Mouse (Mus musculus) lung, embryonic 14.5 days (tissue): Measurements from ENCODE around the gene Acvr2b. TPM values are rescaled to one million over a fixed set of nuclear protein-coding genes. Genes with fewer than 3 reads are reported as not detected.

ENCODE experiments used
- ATAC-seq: fragments of 200-750 bp; cut with Nextera tagmentation; 2 replicates; pipeline ENCODE4 v1.8.0; 2017; ENCODE audit warnings: mild to moderate bottlenecking, moderate TSS enrichment, moderate library complexity; ENCODE audit not compliant: insufficient read depth
- DNase-seq: peaks from one replicate; pipeline ENCODE4 v3.0.0-alpha.2; 2015
- H3K27ac ChIP-seq: fragments of 300-500 bp; sonication (generic); 2 replicates; pipeline ENCODE4 v1.5.1; 2014; ENCODE audit warnings: low read depth, mild to moderate bottlenecking, moderate library complexity
- H3K27me3 ChIP-seq: fragments of 300-500 bp; sonication (generic); 2 replicates; pipeline ENCODE4 v1.6.1; 2014; ENCODE audit warnings: low read length, control low read depth; ENCODE audit not compliant: insufficient read depth
- H3K36me3 ChIP-seq: fragments of 300-500 bp; sonication (generic); 2 replicates; pipeline ENCODE4 v1.6.1; 2014; ENCODE audit warnings: control low read depth; ENCODE audit not compliant: insufficient read depth
- H3K4me1 ChIP-seq: fragments of 300-500 bp; sonication (generic); 2 replicates; pipeline ENCODE4 v1.6.1; 2014; ENCODE audit warnings: antibody characterized with exemption, control low read depth; ENCODE audit not compliant: insufficient read depth
- H3K4me2 ChIP-seq: fragments of 300-500 bp; sonication (generic); 2 replicates; pipeline ENCODE4 v1.6.1; 2014; ENCODE audit warnings: mild to moderate bottlenecking
- H3K4me3 ChIP-seq: fragments of 300-500 bp; sonication (generic); 2 replicates; pipeline ENCODE4 v1.5.1; 2014; ENCODE audit warnings: low read depth, low read length
- H3K9ac ChIP-seq: fragments of 300-500 bp; sonication (generic); 2 replicates; pipeline ENCODE4 v1.6.1; 2014
- H3K9me3 ChIP-seq: fragments of 300-500 bp; sonication (generic); 2 replicates; pipeline ENCODE4 v1.6.1; 2016; ENCODE audit warnings: low read depth, low read length, control low read depth
- CTCF ChIP-seq: IDR thresholded peaks from 2 replicates; pipeline ENCODE4 v1.5.1; 2016; ENCODE audit warnings: antibody characterized with exemption, low read depth
- WGBS: fragments of 180-500 bp; shearing (Covaris S2); extraction: QIAGEN DNeasy Blood & Tissue Kit; methylation state at CpG from one replicate; pipeline ENCODE4 v1.1.7; 2014; 5-methylcytosine and 5-hydroxymethylcytosine counted together
- polyA plus RNA-seq: library from polyadenylated mRNA; unstranded; fragments of >200 nt; fragmentation: Nextera tagmentation; extraction: Ambion mirVana; gene quantifications from 2 replicates; pipeline ENCODE4 v1.2.1, GENCODE M21; 2014

Acvr2b gene
- polyA plus RNA-seq, 1 experiment from 2014 or later: 28.2 TPM

GRCm38 (mm10) chr9:119481612-119482011 is 79.7 kb downstream of the Acvr2b start:
- Histone ChIP-seq H3K4me3 (no peak overlapping the region), H3K36me3 (no peaks in the 10 kb centered on the region), H3K4me1 (no peaks in the 10 kb centered on the region; the same call in 1 of the 2 replicates), H3K27ac (no peak overlapping the region), H3K4me2 (no peak overlapping the region), H3K27me3 (no peaks in the 10 kb centered on the region), H3K9ac (no peak overlapping the region), H3K9me3 (no peaks in the 10 kb centered on the region)
- DNase-seq (no peak), ATAC-seq (no peak)
- TF ChIP-seq CTCF: no peak
- WGBS: 74% methylated on average over 4 of the region's 4 CpGs

GRCm38 (mm10) chr9:119483554-119484353 is 81.8 kb downstream of the Acvr2b start:
- 46% methylated on average over 23 of the region's 23 CpGs for WGBS
- no peak overlapping the region for H3K9ac ChIP-seq
- TF ChIP-seq CTCF: no peak
- no peaks in the 10 kb centered on the region for H3K27me3 ChIP-seq
- H3K36me3 ChIP-seq: no peaks in the 10 kb centered on the region
- H3K4me2 ChIP-seq: no peak overlapping the region
- DNase-seq (no peak), ATAC-seq (no peak)
- no peak overlapping the region for H3K4me3 ChIP-seq
- no peak overlapping the region for H3K27ac ChIP-seq
- no peaks in the 10 kb centered on the region for H3K9me3 ChIP-seq
- H3K4me1 ChIP-seq: no peaks in the 10 kb centered on the region; the same call in 1 of the 2 replicates

GRCm38 (mm10) chr9:119484420-119484819 is 82.5 kb downstream of the Acvr2b start:
- DNase-seq: no peak
- WGBS: 65% methylated on average over 9 of the region's 9 CpGs
- no peak for ATAC-seq
- no peaks in the 10 kb centered on the region; the same call in 1 of the 2 replicates for H3K4me1 ChIP-seq
- no peak overlapping the region for H3K4me3 ChIP-seq
- TF ChIP-seq CTCF: no peak
- no peaks in the 10 kb centered on the region for H3K27me3 ChIP-seq
- H3K9ac ChIP-seq: no peak overlapping the region
- no peaks in the 10 kb centered on the region for H3K9me3 ChIP-seq
- no peaks in the 10 kb centered on the region for H3K36me3 ChIP-seq
- no peak overlapping the region for H3K27ac ChIP-seq
- no peak overlapping the region for H3K4me2 ChIP-seq

Other genes starting within 250 kb of the Acvr2b start
- gene Acaa1b, start 245.0 kb upstream of the Acvr2b start, polyA plus RNA-seq: 0.92 and 0.95 TPM in 2 replicates
- gene Gm47289, start 243.0 kb upstream of the Acvr2b start, polyA plus RNA-seq: not detected in 2 replicates
- not detected in 2 replicates for gene Slc22a13, start 193.0 kb upstream of the Acvr2b start, polyA plus RNA-seq
- gene Oxsr1, start 79.7 kb upstream of the Acvr2b start, polyA plus RNA-seq: 13.3 and 14.4 TPM in 2 replicates
- 80.4 and 87.1 TPM in 2 replicates for gene Acaa1a, start 62.4 kb upstream of the Acvr2b start, polyA plus RNA-seq
- 21.8 and 24.5 TPM in 2 replicates for gene Myd88, start 60.7 kb upstream of the Acvr2b start, polyA plus RNA-seq
- 5.7 and 7.9 TPM in 2 replicates for gene Xylb, start 44.7 kb upstream of the Acvr2b start, polyA plus RNA-seq
- 0.35 TPM in 1 of 2 replicates, not detected in the other for gene Slc22a14, start 36.6 kb upstream of the Acvr2b start, polyA plus RNA-seq
- gene Exog, start 42.8 kb downstream of the Acvr2b start, polyA plus RNA-seq: 32.1 and 33.7 TPM in 2 replicates
- gene Scn5a, start 176.9 kb downstream of the Acvr2b start, polyA plus RNA-seq: 0.76 and 0.95 TPM in 2 replicates